Mouse (Mus musculus): Measurements from ENCODE around the gene Acer2.
"Not testable (repeated sequence)": the region's sequence is repeated elsewhere in the genome, so short reads cannot be mapped to it uniquely, and the experiment has no call there.

Acer2 gene

GRCm38 (mm10) chr4:86874146-86874847 is at the start of gene Acer2:
TSS of gene Acer2 (plus strand) at chr4:86874396.
- peak; percentile 77 for DNase-seq (ENCODE audit: low spot score)

- DNase-seq (ENCODE audit: low spot score): no peak
Measured at GRCm38 (mm10) chr4:86825143-86825542, 49.1 kb upstream of the Acer2 start.

GRCm38 (mm10) chr4:86831896-86832295 is 42.3 kb upstream of the Acer2 start:
- no peak for DNase-seq (ENCODE audit: low spot score)

- DNase-seq (ENCODE audit: low spot score): not testable (repeated sequence)
Measured at GRCm38 (mm10) chr4:86841141-86841540, 33.1 kb upstream of the Acer2 start.

- no peak for DNase-seq (ENCODE audit: low spot score)
Measured at GRCm38 (mm10) chr4:86845384-86845783, 28.8 kb upstream of the Acer2 start.

GRCm38 (mm10) chr4:86847246-86847645 is 26.9 kb upstream of the Acer2 start:
- DNase-seq (ENCODE audit: low spot score): no peak

- no peak for DNase-seq (ENCODE audit: low spot score)
Measured at GRCm38 (mm10) chr4:86851331-86851730, 22.9 kb upstream of the Acer2 start.

- DNase-seq (ENCODE audit: low spot score): no peak
Measured at GRCm38 (mm10) chr4:86852018-86852417, 22.2 kb upstream of the Acer2 start.

- DNase-seq (ENCODE audit: low spot score): no peak
Measured at GRCm38 (mm10) chr4:86852813-86853590, 21.2 kb upstream of the Acer2 start.

GRCm38 (mm10) chr4:86856304-86857112 is 17.7 kb upstream of the Acer2 start:
- DNase-seq (ENCODE audit: low spot score): no peak

GRCm38 (mm10) chr4:86857113-86858069 is 16.8 kb upstream of the Acer2 start, which contains the start of gene Rps6:
TSS of gene Rps6 (minus strand) at chr4:86857412.
- DNase-seq (ENCODE audit: low spot score): peak; percentile 92

GRCm38 (mm10) chr4:86858070-86858440 is 16.1 kb upstream of the Acer2 start:
- DNase-seq (ENCODE audit: low spot score): no peak

GRCm38 (mm10) chr4:86864087-86864486 is 10.1 kb upstream of the Acer2 start:
- DNase-seq (ENCODE audit: low spot score): no peak

- no peak for DNase-seq (ENCODE audit: low spot score)
Measured at GRCm38 (mm10) chr4:86871988-86872387, 2.2 kb upstream of the Acer2 start.

GRCm38 (mm10) chr4:86873072-86873471 is 1.1 kb upstream of the Acer2 start:
- no peak for DNase-seq (ENCODE audit: low spot score)

GRCm38 (mm10) chr4:86879477-86879876 is 5.3 kb downstream of the Acer2 start:
- DNase-seq (ENCODE audit: low spot score): no peak

- no peak for DNase-seq (ENCODE audit: low spot score)
Measured at GRCm38 (mm10) chr4:86881178-86881577, 7.0 kb downstream of the Acer2 start.

- no peak for DNase-seq (ENCODE audit: low spot score)
Measured at GRCm38 (mm10) chr4:86882413-86882812, 8.2 kb downstream of the Acer2 start.

- no peak for DNase-seq (ENCODE audit: low spot score)
Measured at GRCm38 (mm10) chr4:86884945-86885344, 10.7 kb downstream of the Acer2 start.

- no peak for DNase-seq (ENCODE audit: low spot score)
Measured at GRCm38 (mm10) chr4:86885790-86886159, 11.6 kb downstream of the Acer2 start.

GRCm38 (mm10) chr4:86886160-86886878 is 12.1 kb downstream of the Acer2 start:
- DNase-seq (ENCODE audit: low spot score): no peak

Data from left cerebral cortex, adult 11 months (tissue).